In genomic region chr17:27565163-27565941, GRCm38 (mm10) we compare ENCODE assay signal across 8 mouse cellular contexts. TPM values are rescaled to one million over a fixed set of nuclear protein-coding genes. Genes with fewer than 3 reads are reported as not detected.
DNase-seq lines count a peak whose midpoint lies in the region; ATAC-seq lines count a peak whose summit lies in the region.

Gene AI413582 (minus strand): TSS chr17:27565756.

- peak within 1 kb of the TSS; percentile 99 for H3K4me3 ChIP-seq in megakaryocyte, embryonic 14.5 days (replicated peaks)

- DNase-seq in adrenal gland, adult (ENCODE audit: inconsistent age in 2 of 2, low spot score in 1 of 2): peak; percentile 97 to 99
- DNase-seq in embryo, embryonic 10 days (ENCODE audit: low spot score): peak; percentile 94
- DNase-seq in gastrocnemius, postnatal 14 days: peak; percentile 95
- peak; percentile 84 to 97 for DNase-seq in left cerebral cortex, adult 9 months (ENCODE audit: low spot score in 2 of 2)
- DNase-seq in right cerebral cortex, adult 2 months (ENCODE audit: low spot score in 2 of 2): peak; percentile 95
- peak; percentile 85 for DNase-seq in urinary bladder, postnatal 10 days (ENCODE audit: low spot score)

- no peaks in the 10 kb centered on the region for H3K27me3 ChIP-seq in megakaryocyte, embryonic 14.5 days (replicated peaks)

- no peaks in the 10 kb centered on the region for H3K9me3 ChIP-seq in megakaryocyte, embryonic 14.5 days

- peaks cover 85% of the 10 kb centered on the region for H3K4me1 ChIP-seq in megakaryocyte, embryonic 14.5 days

- H3K36me3 ChIP-seq in megakaryocyte, embryonic 14.5 days (replicated peaks; ENCODE audit: low read length): peaks cover 63% of the 10 kb centered on the region

- peak; percentile 99 for ATAC-seq in inflammation-experienced regulatory T-cells, adult 6 months

- intact Hi-C loops in gastrocnemius, postnatal 14 days (cut with DNase I; ENCODE audit: low total_unique reads): loop anchor here (5.0 kb wide), 1 partner anchor 67 kb away; no protein-coding TSS in a partner anchor

RNA-seq across cellular contexts. Expression of gene AI413582, which starts in this region (rescaled TPM):
- 1 to 10 TPM; 2.6 to 4.4 TPM for total RNA-seq in gastrocnemius, postnatal 14 days (2021)
- polyA plus RNA-seq in inflammation-experienced regulatory T-cells, adult 6 months (2017; shearing (Covaris generic)): 100 to 1,000 TPM in 2 of 3 experiments, 10 to 100 TPM in 1; 97.7 to 129 (median 111) TPM
- polyA plus RNA-seq in megakaryocyte, embryonic 14.5 days (2012; ENCODE audit: insufficient read depth, low replicate concordance): 81.1 and 284 TPM in 2 replicates

Comparison
In these comparisons a context has a peak if more than half of its experiments do, and no peak if none do; other contexts are left out.
1. Peak in every context shown above with its lines: DNase-seq, ATAC-seq and H3K4me3 ChIP-seq.